Mouse (Mus musculus): Measurements from ENCODE around the gene Cts7.

Cts7 gene

DNA sequence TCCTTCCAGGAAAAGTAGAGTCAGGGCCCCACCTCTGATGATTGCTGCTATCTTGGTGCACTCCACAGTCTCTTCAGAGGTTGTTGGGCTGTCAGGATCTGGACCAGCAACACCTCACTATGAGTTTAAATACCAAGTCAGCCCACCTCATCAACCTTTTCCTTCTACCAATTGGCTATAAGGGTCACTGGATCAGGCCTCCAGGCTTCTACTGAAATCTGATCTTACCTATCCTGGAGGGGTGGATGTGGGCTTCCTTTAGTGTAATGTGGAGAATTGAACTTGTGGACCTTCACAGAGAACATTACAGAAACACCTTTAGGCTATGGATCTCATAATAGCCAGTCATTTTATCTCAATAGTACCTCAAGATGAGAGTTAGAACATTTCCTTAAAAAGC is at the start of gene Cts7:
Cts7 (minus strand) TSS at position 101 of the 400 bp plus-strand sequence.
- DNase-seq = no peak
